Mouse (Mus musculus) embryonic facial prominence, embryonic 12.5 days (tissue): ENCODE measurements around the gene Zswim1. TPM values are rescaled to one million over a fixed set of nuclear protein-coding genes. Genes with fewer than 3 reads are reported as not detected.
"Not testable (repeated sequence)": the region's sequence is repeated elsewhere in the genome, so short reads cannot be mapped to it uniquely, and the experiment has no call there.

Experiments used
- ATAC-seq: fragments of 200-750 bp; cut with Nextera tagmentation; 2 replicates; pipeline ENCODE4 v1.8.0; 2017; ENCODE audit not compliant: insufficient number of reproducible peaks, insufficient read depth, low FRiP score, low TSS enrichment
- H3K27ac ChIP-seq: fragments of 300-500 bp; sonication (generic); 2 replicates; pipeline ENCODE4 v1.5.1; 2016; ENCODE audit warnings: mild to moderate bottlenecking
- H3K27me3 ChIP-seq: fragments of 300-500 bp; sonication (generic); 2 replicates; pipeline ENCODE4 v1.6.1; 2016; ENCODE audit warnings: mild to moderate bottlenecking, moderate library complexity
- H3K36me3 ChIP-seq: fragments of 300-500 bp; sonication (generic); 2 replicates; pipeline ENCODE4 v1.6.1; 2016; ENCODE audit warnings: mild to moderate bottlenecking
- H3K4me1 ChIP-seq: fragments of 300-500 bp; sonication (generic); 2 replicates; pipeline ENCODE4 v1.6.1; 2016
- H3K4me2 ChIP-seq: fragments of 300-500 bp; sonication (generic); replicated peaks from 2 replicates; pipeline ENCODE4 v1.6.1; 2016; ENCODE audit warnings: mild to moderate bottlenecking, moderate library complexity
- H3K4me3 ChIP-seq: fragments of 300-500 bp; sonication (generic); 2 replicates; pipeline ENCODE4 v1.5.1; 2016; ENCODE audit warnings: mild to moderate bottlenecking
- H3K9ac ChIP-seq: fragments of 300-500 bp; sonication (generic); 2 replicates; pipeline ENCODE4 v1.6.1; 2016; ENCODE audit warnings: mild to moderate bottlenecking, moderate library complexity
- H3K9me3 ChIP-seq: fragments of 300-500 bp; sonication (generic); 2 replicates; pipeline ENCODE4 v1.6.1; 2016; ENCODE audit warnings: mild to moderate bottlenecking, moderate library complexity
- WGBS: fragments of 180-500 bp; shearing (Covaris S2); methylation state at CpG from one replicate; pipeline ENCODE4 v1.1.7; 2016; 5-methylcytosine and 5-hydroxymethylcytosine counted together
- polyA plus RNA-seq: library from polyadenylated mRNA; unstranded; fragments of >200 nt; fragmentation: Nextera tagmentation; extraction: Ambion mirVana; gene quantifications from 2 replicates; pipeline ENCODE4 v1.2.1, GENCODE M21; 2016

The Zswim1 gene
- polyA plus RNA-seq, 1 experiment from 2014 or later = 20.8 TPM

DNA sequence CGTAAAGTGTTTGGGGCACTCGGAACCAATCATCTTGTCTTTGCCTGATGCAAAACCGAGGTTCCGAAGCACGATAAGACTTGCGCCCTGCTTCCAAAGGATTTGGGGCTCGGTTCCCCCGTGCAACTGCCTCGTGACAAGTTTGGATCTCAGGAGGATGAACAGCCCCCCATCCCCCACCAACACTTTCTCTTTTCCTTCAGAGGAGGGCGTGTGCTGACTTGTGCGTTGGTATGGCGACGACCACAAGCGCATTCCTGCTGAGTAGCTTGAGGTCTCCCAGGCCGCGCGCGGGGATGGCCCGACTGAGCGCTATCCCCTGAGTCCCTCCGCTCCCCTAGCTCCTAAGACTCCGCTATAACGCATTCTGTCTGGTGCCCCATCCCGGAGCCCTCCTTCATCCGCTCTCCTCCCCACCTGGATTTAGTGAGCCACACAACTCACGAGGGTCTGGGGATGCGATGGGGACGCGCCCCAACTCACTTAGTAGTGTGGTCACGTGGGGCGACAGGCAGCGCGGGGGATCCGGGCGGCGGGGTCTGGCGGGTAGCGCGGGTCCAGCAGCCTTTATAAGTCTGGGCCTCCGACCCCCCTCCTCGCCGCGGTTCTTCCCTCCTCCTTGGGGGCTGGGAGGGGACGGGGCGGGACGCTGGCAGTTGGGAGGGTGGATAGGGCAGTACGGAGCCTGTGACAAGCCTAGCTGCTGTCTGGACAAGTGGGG lies 34.8 kb downstream of the Zswim1 start, which contains the start of gene Pltp:
Gene Pltp, minus strand, starts transcription at position 611 of the 721 bp plus-strand sequence.
- under 1% methylated on average over 47 of the region's 47 CpGs for WGBS
- H3K9ac ChIP-seq = peak within 1 kb of the TSS; percentile 44
- peak; percentile 81 for ATAC-seq
- H3K27me3 ChIP-seq = peaks cover 44% of the 10 kb centered on the region
- peak within 1 kb of the TSS; percentile 42 for H3K4me3 ChIP-seq
- H3K4me2 ChIP-seq = peak within 1 kb of the TSS; percentile 90
- H3K9me3 ChIP-seq = no peaks in the 10 kb centered on the region
- H3K27ac ChIP-seq = peak within 1 kb of the TSS; percentile 74
- no peaks in the 10 kb centered on the region for H3K36me3 ChIP-seq
- H3K4me1 ChIP-seq = peaks cover 32% of the 10 kb centered on the region

- H3K4me2 ChIP-seq = peak overlapping the region; percentile 90
- peak overlapping the region; percentile 44 for H3K9ac ChIP-seq
- WGBS = 4% methylated on average over 19 of the region's 19 CpGs
- H3K9me3 ChIP-seq = no peaks in the 10 kb centered on the region
- H3K4me3 ChIP-seq = peak overlapping the region; percentile 42
- peak overlapping the region; percentile 74 for H3K27ac ChIP-seq
- no peaks in the 10 kb centered on the region for H3K36me3 ChIP-seq
- no peak for ATAC-seq
- H3K27me3 ChIP-seq = peaks cover 44% of the 10 kb centered on the region
- H3K4me1 ChIP-seq = peaks cover 34% of the 10 kb centered on the region
Observed at GRCm38 (mm10) chr2:164857842-164858553, 35.5 kb downstream of the Zswim1 start.

- H3K4me3 ChIP-seq = no peak overlapping the region
- H3K4me1 ChIP-seq = peaks cover 34% of the 10 kb centered on the region
- peaks cover 40% of the 10 kb centered on the region for H3K27me3 ChIP-seq
- H3K27ac ChIP-seq = no peak overlapping the region
- H3K36me3 ChIP-seq = no peaks in the 10 kb centered on the region
- no peaks in the 10 kb centered on the region for H3K9me3 ChIP-seq
- no peak for ATAC-seq
- H3K9ac ChIP-seq = no peak overlapping the region
- no peak overlapping the region for H3K4me2 ChIP-seq
- WGBS = 38% methylated on average over 2 of the region's 2 CpGs
Observed at GRCm38 (mm10) chr2:164859155-164859554, 36.7 kb downstream of the Zswim1 start.

DNA sequence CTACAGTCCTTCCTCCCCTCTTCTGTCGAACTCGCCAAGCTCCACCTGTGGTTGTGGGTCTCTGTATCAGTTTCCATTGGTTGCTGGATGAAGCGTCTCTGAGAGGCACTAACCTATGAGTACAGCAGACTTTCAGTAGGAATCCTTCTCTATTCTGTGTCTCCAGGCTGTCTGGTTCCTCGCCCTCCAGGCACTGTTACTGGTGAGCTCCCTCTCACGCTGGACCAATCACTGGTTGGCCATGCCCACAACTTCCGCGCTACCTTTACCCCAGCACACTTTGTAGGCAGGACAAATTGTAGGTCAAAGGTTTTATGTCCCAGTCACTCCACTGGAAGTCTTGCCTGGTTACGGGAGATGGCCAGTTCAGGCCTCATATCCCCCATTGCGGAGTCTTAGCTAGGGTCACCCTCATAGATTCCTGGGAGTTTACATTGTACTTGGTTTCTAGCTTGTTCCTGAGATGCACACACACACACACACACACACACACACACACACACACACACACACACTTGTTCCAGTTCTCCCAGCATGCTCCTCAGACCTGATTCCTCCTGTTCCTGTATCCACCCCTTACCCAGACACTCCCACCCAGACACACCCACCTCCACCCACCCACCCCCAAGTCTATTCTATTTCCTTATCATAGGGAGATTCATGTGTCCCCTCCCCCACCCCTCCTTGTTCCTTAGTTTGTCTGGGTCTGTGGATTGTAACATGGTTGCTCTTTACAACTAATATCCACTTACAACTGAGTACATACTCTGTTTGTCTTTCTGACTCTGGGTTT lies 37.4 kb downstream of the Zswim1 start:
- Histone ChIP-seq H3K4me3 (no peak overlapping the region), H3K36me3 (no peaks in the 10 kb centered on the region), H3K9me3 (no peaks in the 10 kb centered on the region), H3K4me2 (no peak overlapping the region), H3K27ac (no peak overlapping the region), H3K27me3 (peaks cover 36% of the 10 kb centered on the region), H3K4me1 (peaks cover 34% of the 10 kb centered on the region), H3K9ac (no peak overlapping the region)
- 53% methylated on average over 9 of the region's 9 CpGs for WGBS
- ATAC-seq = no peak

- Histone ChIP-seq H3K4me1 (peaks cover 34% of the 10 kb centered on the region), H3K4me2 (no peak overlapping the region), H3K36me3 (no peaks in the 10 kb centered on the region), H3K27me3 (peaks cover 27% of the 10 kb centered on the region), H3K9me3 (no peaks in the 10 kb centered on the region), H3K9ac (no peak overlapping the region), H3K27ac (no peak overlapping the region), H3K4me3 (no peak overlapping the region)
- 71% methylated on average over 4 of the region's 4 CpGs for whole genome bisulfite sequencing
- ATAC-seq = no peak
Observed at GRCm38 (mm10) chr2:164861094-164861493, 38.6 kb downstream of the Zswim1 start.

GRCm38 (mm10) chr2:164862179-164862861 lies 39.8 kb downstream of the Zswim1 start:
- Histone ChIP-seq H3K27me3 (peaks cover 15% of the 10 kb centered on the region; the same call in 1 of the 2 replicates), H3K4me1 (peaks cover 25% of the 10 kb centered on the region), H3K9ac (no peak overlapping the region), H3K36me3 (no peaks in the 10 kb centered on the region), H3K4me2 (no peak overlapping the region), H3K27ac (peak overlapping the region; percentile 57), H3K4me3 (no peak overlapping the region), H3K9me3 (no peaks in the 10 kb centered on the region)
- WGBS = 37% methylated on average over 9 of the region's 9 CpGs
- 0 out of 2 replicates have a peak, but pooled peaks have one; percentile 38 for ATAC-seq

- ATAC-seq, H3K9ac ChIP-seq, H3K4me2 ChIP-seq, H3K27me3 ChIP-seq, H3K4me3 ChIP-seq, H3K27ac ChIP-seq, H3K36me3 ChIP-seq, H3K9me3 ChIP-seq: not testable (repeated sequence)
- 93% methylated on average over 9 of the region's 9 CpGs for WGBS
- H3K4me1 ChIP-seq = peaks cover 18% of the 10 kb centered on the region
Observed at GRCm38 (mm10) chr2:164863411-164863810, 40.9 kb downstream of the Zswim1 start.

DNA sequence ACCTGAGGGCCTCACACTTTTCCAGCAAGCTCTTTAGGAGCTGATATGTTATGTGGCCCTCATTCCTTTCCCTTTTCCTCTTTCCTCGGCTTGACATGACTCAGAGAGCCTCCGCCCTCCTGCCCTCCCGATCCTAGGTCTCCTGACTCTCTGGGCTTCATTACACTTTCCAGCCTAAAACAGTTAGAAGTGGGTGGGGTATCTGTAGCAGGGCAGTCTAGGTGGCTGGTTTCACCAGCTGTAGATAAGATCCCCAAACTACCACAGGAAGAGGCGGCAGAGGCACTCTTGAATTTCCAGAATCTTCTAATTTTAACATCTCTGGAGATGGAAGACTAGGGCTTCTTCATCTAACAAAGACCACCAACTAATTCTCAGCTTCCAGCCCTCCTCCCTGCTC lies 42.1 kb downstream of the Zswim1 start:
- Histone ChIP-seq H3K4me1 (peaks cover 12% of the 10 kb centered on the region), H3K4me2 (no peak overlapping the region), H3K4me3 (no peak overlapping the region), H3K36me3 (no peaks in the 10 kb centered on the region), H3K9ac (no peak overlapping the region), H3K27ac (no peak overlapping the region), H3K9me3 (no peaks in the 10 kb centered on the region), H3K27me3 (peaks cover 3% of the 10 kb centered on the region; the same call in 1 of the 2 replicates)
- no peak for ATAC-seq
- WGBS = 72% methylated on average over 4 of the region's 4 CpGs

- Histone ChIP-seq H3K27me3 (no peaks in the 10 kb centered on the region), H3K4me2 (no peak overlapping the region), H3K4me1 (peaks cover 5% of the 10 kb centered on the region; the same call in 1 of the 2 replicates), H3K27ac (no peak overlapping the region), H3K9ac (no peak overlapping the region), H3K9me3 (no peaks in the 10 kb centered on the region), H3K36me3 (no peaks in the 10 kb centered on the region), H3K4me3 (no peak overlapping the region)
- WGBS = 58% methylated on average over 16 of the region's 16 CpGs
- no peak for ATAC-seq
Observed at GRCm38 (mm10) chr2:164866741-164867551, 44.5 kb downstream of the Zswim1 start.

- H3K27ac ChIP-seq = no peak overlapping the region
- H3K36me3 ChIP-seq = no peaks in the 10 kb centered on the region
- H3K9ac ChIP-seq = no peak overlapping the region
- no peak for ATAC-seq
- no peak overlapping the region for H3K4me3 ChIP-seq
- no peaks in the 10 kb centered on the region for H3K9me3 ChIP-seq
- H3K4me1 ChIP-seq = no peaks in the 10 kb centered on the region
- H3K27me3 ChIP-seq = no peaks in the 10 kb centered on the region
- WGBS = 87% methylated on average over 7 of the region's 7 CpGs
- H3K4me2 ChIP-seq = no peak overlapping the region
Observed at GRCm38 (mm10) chr2:164867566-164867965, 45.1 kb downstream of the Zswim1 start.
